Mouse (Mus musculus): ENCODE measurements around the gene Pxt1. TPM values are rescaled to one million over a fixed set of nuclear protein-coding genes. Genes with fewer than 3 reads are reported as not detected.

Gene Pxt1
- polyA plus RNA-seq, 1 experiment from 2014 or later, result not detected

DNA sequence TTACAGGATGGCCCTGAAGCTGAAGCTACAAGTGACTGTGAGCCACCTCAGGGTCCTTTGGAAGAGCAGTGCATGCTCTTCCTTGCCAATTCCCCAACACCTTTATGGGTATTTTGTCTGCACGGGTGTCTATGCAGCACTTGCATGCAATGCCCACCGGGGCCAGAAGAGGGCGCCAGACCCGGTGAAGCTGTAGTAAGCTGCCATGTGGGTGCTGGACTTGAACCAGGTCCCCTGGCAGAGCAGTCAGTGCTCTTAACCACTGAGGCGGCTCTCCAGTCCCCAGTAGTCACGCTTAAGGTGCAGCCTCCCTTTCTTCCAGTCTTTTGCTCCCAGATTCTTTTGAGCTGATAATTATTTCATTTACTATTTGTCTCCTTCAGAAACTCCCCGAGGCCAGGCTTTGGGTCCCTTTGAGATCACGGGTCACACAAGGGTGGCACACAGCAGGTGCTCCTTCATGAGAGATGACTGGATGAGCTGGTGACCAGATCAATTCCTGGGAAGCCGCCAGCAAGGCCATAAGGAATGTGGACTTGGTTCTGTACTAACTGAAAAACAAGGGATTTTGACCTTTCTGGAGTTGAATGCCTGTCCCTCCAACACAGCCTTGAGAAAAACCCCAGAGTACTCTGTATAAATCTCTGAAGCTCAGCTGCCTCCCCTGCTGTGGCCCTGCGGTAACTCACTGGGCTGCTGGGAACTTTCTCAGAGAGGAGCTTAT lies 6.9 kb downstream of the Pxt1 start:
- H3K27me3 ChIP-seq (replicated peaks; ENCODE audit: control insufficient read depth, insufficient read depth, low read length), result no peaks in the 10 kb centered on the region
- no peak for ATAC-seq
- H3K27ac ChIP-seq (ENCODE audit: low read depth, low read length), result no peak overlapping the region
- no peaks in the 10 kb centered on the region for H3K4me1 ChIP-seq (ENCODE audit: control insufficient read depth, insufficient read depth, low read length)
- DNase-seq (ENCODE audit: low spot score), result no peak
- no peak overlapping the region for H3K4me2 ChIP-seq (ENCODE audit: low read length)
- no peaks in the 10 kb centered on the region for H3K36me3 ChIP-seq (ENCODE audit: control insufficient read depth, insufficient read depth, low read length)
- no peak overlapping the region for H3K4me3 ChIP-seq (ENCODE audit: low read depth, low read length)
- no peaks in the 10 kb centered on the region for H3K9me3 ChIP-seq (replicated peaks; ENCODE audit: control insufficient read depth, low read length)
- 77% methylated on average over 10 of the region's 10 CpGs for WGBS
- no peak overlapping the region for H3K9ac ChIP-seq (ENCODE audit: low read length)

DNA sequence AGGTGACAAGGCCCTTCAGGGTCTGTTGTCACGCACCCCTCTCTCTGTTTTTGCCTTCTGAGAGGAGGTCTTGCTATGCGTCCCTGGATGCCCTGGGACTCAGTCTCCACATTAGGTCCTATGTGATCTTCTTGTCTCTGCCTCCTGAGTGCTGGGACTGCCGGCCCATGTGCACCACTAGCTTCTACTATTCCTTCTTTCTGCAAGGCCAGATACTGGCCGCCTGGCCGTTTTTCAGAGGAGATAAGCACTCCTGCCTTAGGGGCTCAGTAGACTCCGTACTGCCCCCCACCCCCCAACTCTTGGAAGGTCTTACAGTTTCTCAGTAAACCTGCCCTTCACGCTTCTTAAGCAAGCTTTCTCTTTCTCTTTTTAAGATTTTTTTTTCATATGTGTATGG lies 7.5 kb downstream of the Pxt1 start:
- H3K4me2 ChIP-seq (ENCODE audit: low read length), result no peak overlapping the region
- H3K9me3 ChIP-seq (replicated peaks; ENCODE audit: control insufficient read depth, low read length), result no peaks in the 10 kb centered on the region
- no peak overlapping the region for H3K4me3 ChIP-seq (ENCODE audit: low read depth, low read length)
- H3K27me3 ChIP-seq (replicated peaks; ENCODE audit: control insufficient read depth, insufficient read depth, low read length), result no peaks in the 10 kb centered on the region
- no peak for ATAC-seq
- no peak overlapping the region for H3K27ac ChIP-seq (ENCODE audit: low read depth, low read length)
- 96% methylated on average over 7 of the region's 7 CpGs for WGBS
- H3K36me3 ChIP-seq (ENCODE audit: control insufficient read depth, insufficient read depth, low read length), result no peaks in the 10 kb centered on the region
- no peak for DNase-seq (ENCODE audit: low spot score)
- no peak overlapping the region for H3K9ac ChIP-seq (ENCODE audit: low read length)
- no peaks in the 10 kb centered on the region for H3K4me1 ChIP-seq (ENCODE audit: control insufficient read depth, insufficient read depth, low read length)

DNA sequence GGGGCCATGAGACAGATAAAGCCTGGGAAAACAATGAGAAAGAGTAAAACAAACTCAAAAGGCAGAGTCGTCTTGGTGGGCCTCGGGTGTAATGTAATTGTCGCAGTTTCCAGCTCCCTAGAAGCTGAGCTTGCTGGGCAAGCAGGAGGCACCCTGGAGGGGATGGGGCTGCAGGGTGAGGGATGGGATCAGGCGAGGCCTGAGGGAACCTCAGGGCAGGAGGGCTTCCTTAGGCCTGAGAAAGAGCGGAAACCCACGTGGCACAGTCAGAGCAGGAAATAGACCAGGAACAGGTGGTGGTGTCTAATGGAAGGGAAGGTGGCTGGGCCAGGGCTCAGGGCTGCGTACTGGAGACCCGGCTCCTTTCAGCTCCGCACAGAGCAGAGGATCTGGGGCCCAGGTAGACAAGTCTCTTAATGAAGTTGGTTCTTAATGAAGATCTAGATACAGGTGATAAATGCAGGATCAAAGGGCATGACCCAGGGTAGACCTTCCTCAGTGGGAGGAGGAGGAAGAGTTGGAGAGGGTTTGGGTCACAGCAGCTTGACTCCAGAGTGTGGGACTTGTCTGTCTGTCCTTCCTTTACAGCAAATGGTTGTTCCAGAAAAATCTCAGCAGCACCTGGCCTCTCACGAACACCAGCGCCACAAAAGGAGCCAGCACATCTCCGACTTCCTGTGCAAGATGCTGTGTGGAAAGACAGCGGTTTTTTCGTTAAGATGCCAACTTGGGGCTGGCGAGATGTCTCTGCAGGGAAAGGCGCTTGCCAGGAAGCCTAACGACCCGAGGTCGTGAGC lies 9.3 kb downstream of the Pxt1 start:
- ATAC-seq, result no peak
- Histone ChIP-seq H3K9ac (ENCODE audit: low read length) (no peak overlapping the region), H3K4me2 (ENCODE audit: low read length) (no peak overlapping the region), H3K4me1 (ENCODE audit: control insufficient read depth, insufficient read depth, low read length) (peaks cover 8% of the 10 kb centered on the region), H3K9me3 (replicated peaks; ENCODE audit: control insufficient read depth, low read length) (no peaks in the 10 kb centered on the region), H3K27me3 (replicated peaks; ENCODE audit: control insufficient read depth, insufficient read depth, low read length) (no peaks in the 10 kb centered on the region), H3K27ac (ENCODE audit: low read depth, low read length) (no peak overlapping the region), H3K36me3 (ENCODE audit: control insufficient read depth, insufficient read depth, low read length) (no peaks in the 10 kb centered on the region), H3K4me3 (ENCODE audit: low read depth, low read length) (no peak overlapping the region)
- DNase-seq (ENCODE audit: low spot score), result no peak
- 74% methylated on average over 19 of the region's 19 CpGs for WGBS

DNA sequence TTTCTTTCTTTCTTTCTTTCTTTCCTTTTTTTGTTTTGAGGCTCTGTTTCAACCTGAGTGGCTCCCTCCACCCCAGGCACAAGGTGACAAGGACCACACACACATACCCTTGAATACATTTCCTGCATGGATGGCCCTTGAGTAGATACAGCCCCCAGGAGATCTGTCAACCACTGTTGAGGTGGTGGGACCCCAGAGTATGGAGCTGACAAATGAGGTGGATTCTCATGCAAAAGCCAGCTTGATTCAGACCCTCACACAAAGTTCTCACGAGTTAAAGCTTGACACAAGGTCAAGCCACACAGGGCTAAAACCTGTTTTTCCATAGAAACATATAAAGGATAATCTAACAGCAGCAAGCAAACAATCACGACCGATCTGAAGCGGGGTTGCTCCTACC lies 11.4 kb downstream of the Pxt1 start:
- DNase-seq (ENCODE audit: low spot score) (no peak), ATAC-seq (no peak)
- 89% methylated on average over 4 of the region's 4 CpGs for WGBS

DNA sequence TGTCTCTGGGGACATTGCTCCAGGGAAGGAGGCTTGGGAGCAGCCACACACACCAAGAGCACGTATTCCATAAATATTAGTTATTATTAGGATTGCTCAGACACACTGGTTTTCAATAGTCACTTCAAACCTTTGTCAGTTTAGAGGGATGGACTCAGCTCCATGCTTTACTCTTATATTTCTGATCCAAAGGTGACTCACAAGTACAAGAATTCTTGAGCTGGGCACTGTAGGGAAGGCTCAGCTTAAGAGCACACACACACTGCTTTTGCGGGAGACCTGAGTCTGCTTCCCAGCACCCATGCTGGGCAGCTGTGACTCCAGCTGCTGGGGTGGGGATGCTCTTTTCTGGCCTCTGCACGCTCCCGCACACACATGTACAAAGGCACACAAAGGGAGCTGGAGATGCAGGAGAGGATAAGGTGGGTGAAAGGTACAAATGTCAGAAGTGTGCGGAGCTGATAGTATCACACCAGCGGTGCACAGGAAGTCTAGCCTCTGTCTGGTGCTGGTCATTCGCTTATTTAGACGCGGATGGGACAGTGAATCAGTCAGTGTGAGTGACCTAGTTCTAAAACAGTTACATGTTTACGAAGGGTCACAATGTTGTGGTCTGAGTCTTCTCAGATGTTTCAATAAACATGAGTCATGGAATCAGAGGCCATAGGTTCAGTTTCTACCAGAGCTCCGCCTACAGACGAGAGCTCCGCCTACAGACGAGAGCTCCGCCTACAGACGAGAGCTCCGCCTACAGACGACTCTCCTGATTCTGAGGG lies 12.0 kb downstream of the Pxt1 start:
- Histone ChIP-seq H3K4me1 (ENCODE audit: control insufficient read depth, insufficient read depth, low read length) (peaks cover 8% of the 10 kb centered on the region), H3K36me3 (ENCODE audit: control insufficient read depth, insufficient read depth, low read length) (no peaks in the 10 kb centered on the region), H3K9ac (ENCODE audit: low read length) (no peak overlapping the region), H3K27me3 (replicated peaks; ENCODE audit: control insufficient read depth, insufficient read depth, low read length) (no peaks in the 10 kb centered on the region), H3K9me3 (replicated peaks; ENCODE audit: control insufficient read depth, low read length) (no peaks in the 10 kb centered on the region), H3K27ac (ENCODE audit: low read depth, low read length) (no peak overlapping the region), H3K4me2 (ENCODE audit: low read length) (no peak overlapping the region), H3K4me3 (ENCODE audit: low read depth, low read length) (no peak overlapping the region)
- WGBS, result 89% methylated on average over 18 of the region's 18 CpGs
- no peak for ATAC-seq
- no peak for DNase-seq (ENCODE audit: low spot score)

More for the DNA sequence above, 11.4 kb downstream of the Pxt1 start:
- Histone ChIP-seq H3K4me2 (ENCODE audit: low read length) (no peak overlapping the region), H3K27ac (ENCODE audit: low read depth, low read length) (no peak overlapping the region), H3K4me3 (ENCODE audit: low read depth, low read length) (no peak overlapping the region), H3K9ac (ENCODE audit: low read length) (no peak overlapping the region), H3K27me3 (replicated peaks; ENCODE audit: control insufficient read depth, insufficient read depth, low read length) (no peaks in the 10 kb centered on the region), H3K9me3 (replicated peaks; ENCODE audit: control insufficient read depth, low read length) (no peaks in the 10 kb centered on the region), H3K4me1 (ENCODE audit: control insufficient read depth, insufficient read depth, low read length) (peaks cover 8% of the 10 kb centered on the region), H3K36me3 (ENCODE audit: control insufficient read depth, insufficient read depth, low read length) (no peaks in the 10 kb centered on the region)

DNA sequence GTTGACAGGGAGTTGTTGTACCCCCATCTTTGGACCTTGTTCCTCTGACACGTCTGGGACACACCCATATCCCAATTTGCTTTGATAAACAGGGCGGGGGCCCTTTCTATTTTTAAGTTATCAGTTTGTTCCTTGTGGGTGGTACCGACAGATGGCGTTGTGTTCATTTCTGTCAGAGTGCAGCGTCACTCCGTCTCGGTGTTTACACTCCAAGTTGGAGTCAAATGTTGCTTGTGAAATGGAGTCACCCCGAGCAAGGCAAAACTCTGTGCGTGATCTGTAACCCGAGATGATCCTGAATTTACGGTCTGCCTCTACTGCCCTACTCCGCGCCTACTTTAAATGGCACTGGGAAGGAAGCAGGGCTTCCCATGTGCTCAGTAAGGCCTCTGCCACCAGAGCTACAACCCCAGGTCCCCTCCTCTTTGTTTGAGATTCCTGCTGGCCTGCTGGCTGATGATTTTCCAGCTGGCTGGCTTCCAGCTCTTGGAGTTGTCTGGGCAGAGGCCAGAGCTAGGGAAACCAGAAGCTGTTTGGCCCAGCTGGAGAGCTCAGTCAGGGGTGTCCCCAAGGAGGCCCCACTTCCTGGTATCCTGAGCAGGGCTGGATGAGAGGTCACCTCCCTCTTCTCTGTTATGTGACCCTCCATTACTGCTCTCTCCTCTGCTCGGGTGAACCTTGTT lies 13.1 kb downstream of the Pxt1 start:
- no peaks in the 10 kb centered on the region for H3K27me3 ChIP-seq (replicated peaks; ENCODE audit: control insufficient read depth, insufficient read depth, low read length)
- H3K9me3 ChIP-seq (replicated peaks; ENCODE audit: control insufficient read depth, low read length), result no peaks in the 10 kb centered on the region
- ATAC-seq (peak; percentile 63), DNase-seq (ENCODE audit: low spot score) (peak; percentile 80)
- H3K36me3 ChIP-seq (ENCODE audit: control insufficient read depth, insufficient read depth, low read length), result no peaks in the 10 kb centered on the region
- H3K4me1 ChIP-seq (ENCODE audit: control insufficient read depth, insufficient read depth, low read length), result peaks cover 8% of the 10 kb centered on the region
- peak overlapping the region; percentile 48; the same call in 1 of the 2 replicates for H3K27ac ChIP-seq (ENCODE audit: low read depth, low read length)
- peak overlapping the region; percentile 5; the same call in 1 of the 2 replicates for H3K9ac ChIP-seq (ENCODE audit: low read length)
- H3K4me3 ChIP-seq (ENCODE audit: low read depth, low read length), result no peak overlapping the region
- peak overlapping the region; percentile 12; the same call in 1 of the 2 replicates for H3K4me2 ChIP-seq (ENCODE audit: low read length)
- 32% methylated on average over 14 of the region's 14 CpGs for WGBS

DNA sequence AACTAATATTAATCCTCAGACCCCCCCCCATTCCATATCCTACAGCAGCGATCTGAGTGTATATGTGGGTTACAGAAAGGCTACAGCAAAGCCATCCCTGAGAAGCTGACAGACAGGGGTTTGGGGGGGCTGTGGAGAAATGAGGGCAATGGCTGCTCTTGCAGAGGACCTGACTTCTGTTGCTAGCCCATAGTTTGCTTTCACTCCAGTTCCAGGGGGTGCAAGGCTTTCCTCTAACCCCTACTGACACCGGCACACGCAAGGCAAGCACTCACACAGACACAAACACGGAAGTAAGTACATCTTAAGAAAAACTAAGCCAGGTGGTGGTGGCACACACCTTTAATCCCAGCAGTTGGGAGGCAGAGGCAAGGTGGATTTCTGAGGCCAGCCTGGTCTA lies 14.3 kb downstream of the Pxt1 start:
- no peak overlapping the region for H3K9ac ChIP-seq (ENCODE audit: low read length)
- 93% methylated on average over 4 of the region's 4 CpGs for WGBS
- DNase-seq (ENCODE audit: low spot score), result no peak

DNA sequence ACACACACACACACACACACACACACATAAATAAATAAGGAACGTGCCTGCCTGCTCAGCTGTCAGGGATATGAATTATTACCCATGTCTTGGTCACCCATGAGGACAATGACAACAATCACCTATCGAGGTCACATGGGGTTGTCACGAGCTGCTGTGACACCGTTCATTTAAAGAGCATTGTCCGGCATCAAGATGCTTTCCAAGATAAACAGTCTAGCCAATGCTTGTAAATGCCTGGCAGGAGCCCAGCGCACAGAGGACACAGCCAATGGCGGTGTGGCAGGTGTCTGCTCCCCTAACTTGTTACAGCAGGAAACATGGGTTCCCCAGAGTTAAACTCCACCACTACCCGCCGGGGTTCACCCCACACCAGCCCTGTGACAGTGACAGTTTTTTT lies 15.6 kb downstream of the Pxt1 start:
- ATAC-seq, result no peak
- no peaks in the 10 kb centered on the region for H3K36me3 ChIP-seq (ENCODE audit: control insufficient read depth, insufficient read depth, low read length)

More for the DNA sequence above, 14.3 kb downstream of the Pxt1 start:
- Histone ChIP-seq H3K4me2 (ENCODE audit: low read length) (no peak overlapping the region), H3K27me3 (replicated peaks; ENCODE audit: control insufficient read depth, insufficient read depth, low read length) (no peaks in the 10 kb centered on the region), H3K9me3 (replicated peaks; ENCODE audit: control insufficient read depth, low read length) (no peaks in the 10 kb centered on the region), H3K4me1 (ENCODE audit: control insufficient read depth, insufficient read depth, low read length) (peaks cover 8% of the 10 kb centered on the region), H3K27ac (ENCODE audit: low read depth, low read length) (no peak overlapping the region), H3K36me3 (ENCODE audit: control insufficient read depth, insufficient read depth, low read length) (no peaks in the 10 kb centered on the region), H3K4me3 (ENCODE audit: low read depth, low read length) (no peak overlapping the region)
- no peak for ATAC-seq

More for the DNA sequence above, 15.6 kb downstream of the Pxt1 start:
- Histone ChIP-seq H3K4me3 (ENCODE audit: low read depth, low read length) (no peak overlapping the region), H3K9ac (ENCODE audit: low read length) (no peak overlapping the region), H3K27ac (ENCODE audit: low read depth, low read length) (no peak overlapping the region), H3K4me1 (ENCODE audit: control insufficient read depth, insufficient read depth, low read length) (peaks cover 8% of the 10 kb centered on the region), H3K27me3 (replicated peaks; ENCODE audit: control insufficient read depth, insufficient read depth, low read length) (no peaks in the 10 kb centered on the region), H3K9me3 (replicated peaks; ENCODE audit: control insufficient read depth, low read length) (no peaks in the 10 kb centered on the region), H3K4me2 (ENCODE audit: low read length) (no peak overlapping the region)
- no peak for DNase-seq (ENCODE audit: low spot score)
- 89% methylated on average over 9 of the region's 9 CpGs for WGBS

All from forebrain, embryonic 14.5 days (tissue).